Mouse (Mus musculus) right cerebral cortex, postnatal 25 days (tissue): ENCODE results near the gene Prpf4b.
"Not testable (repeated sequence)": the region's sequence is repeated elsewhere in the genome, so short reads cannot be mapped to it uniquely, and the experiment has no call there.

Source experiments
- DNase-seq: peaks from one replicate; pipeline ENCODE4 v3.0.0; 2022

Gene Prpf4b

DNA sequence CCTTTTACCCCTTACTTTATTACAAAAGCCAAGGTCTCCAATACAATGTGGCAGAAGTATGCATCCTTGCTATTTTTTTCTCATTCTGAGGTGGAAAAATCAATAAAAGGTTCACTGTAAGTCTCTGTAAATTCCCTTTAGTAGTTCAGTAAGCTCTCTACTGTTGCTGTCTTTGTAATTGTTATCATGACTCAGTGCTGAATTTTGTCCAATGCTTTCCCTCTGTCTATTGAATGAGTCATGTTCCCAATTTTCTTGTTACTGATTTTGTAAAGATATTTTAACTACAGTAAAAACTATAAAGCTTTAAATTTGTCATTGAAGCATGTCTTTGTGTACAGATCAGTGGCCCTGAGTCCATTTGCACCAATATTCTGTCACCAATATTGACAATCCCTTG lies 67.3 kb downstream of the Prpf4b start:
- no peak for DNase-seq

DNA sequence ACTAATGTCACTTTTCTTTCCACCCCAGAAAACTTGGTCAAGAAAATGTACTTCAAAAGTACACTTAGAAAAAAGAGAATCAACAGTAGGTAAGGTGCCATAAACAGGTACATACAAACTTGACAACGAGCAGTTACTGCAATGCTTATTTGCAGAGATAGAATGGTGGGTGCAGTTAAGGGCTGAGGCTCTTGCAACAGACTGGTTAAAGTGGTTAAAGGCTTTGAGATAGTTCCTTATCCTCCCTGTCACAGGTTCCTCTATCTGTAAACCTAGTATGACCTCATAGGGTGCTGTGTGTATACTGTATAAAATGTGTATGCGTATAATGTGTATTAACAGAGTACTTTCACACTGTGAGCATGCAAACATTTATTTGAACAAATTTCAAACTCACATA lies 76.3 kb downstream of the Prpf4b start:
- DNase-seq, result not testable (repeated sequence)
